Mouse (Mus musculus) layer of hippocampus, adult 9-10 months (tissue): Measurements from ENCODE around the gene Ttc17.
A peak's percentile ranks its signal among the peaks of the same experiment; 100 is the strongest.
"Not testable (repeated sequence)": the region's sequence is repeated elsewhere in the genome, so short reads cannot be mapped to it uniquely, and the experiment has no call there.

ENCODE experiments used
- DNase-seq: peaks from one replicate; pipeline ENCODE4 v3.0.0; 2022; ENCODE audit warnings: low spot score

The Ttc17 gene

GRCm38 (mm10) chr2:94406083-94406957 lies at the start of gene Ttc17:
TSS of gene Ttc17 (minus strand) at chr2:94406689.
- DNase-seq, result peak; percentile 17

DNA sequence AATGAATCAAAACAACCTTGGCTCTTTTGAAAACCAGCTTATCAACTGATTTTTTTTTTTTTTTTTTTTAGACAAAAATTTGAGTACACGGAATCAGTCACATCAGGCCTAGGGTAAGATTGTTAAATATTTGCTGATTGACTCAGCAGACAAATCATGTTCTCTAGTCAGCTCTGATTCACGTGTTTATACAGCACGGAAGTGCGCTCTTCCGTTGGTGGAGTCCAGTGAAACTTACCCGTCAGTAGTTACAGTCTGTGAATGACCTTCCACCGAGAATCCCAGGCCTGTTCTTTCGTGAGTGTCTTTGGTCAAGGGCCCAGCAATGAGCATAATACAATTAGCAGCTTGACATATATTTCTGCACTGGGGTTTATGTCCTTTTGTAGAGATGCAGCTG lies 43.2 kb upstream of the Ttc17 start:
- DNase-seq, result no peak

GRCm38 (mm10) chr2:94436952-94437351 lies 30.5 kb upstream of the Ttc17 start:
- no peak for DNase-seq

GRCm38 (mm10) chr2:94435481-94435880 lies 29.0 kb upstream of the Ttc17 start:
- DNase-seq, result no peak

GRCm38 (mm10) chr2:94434833-94435232 lies 28.3 kb upstream of the Ttc17 start:
- DNase-seq, result no peak

DNA sequence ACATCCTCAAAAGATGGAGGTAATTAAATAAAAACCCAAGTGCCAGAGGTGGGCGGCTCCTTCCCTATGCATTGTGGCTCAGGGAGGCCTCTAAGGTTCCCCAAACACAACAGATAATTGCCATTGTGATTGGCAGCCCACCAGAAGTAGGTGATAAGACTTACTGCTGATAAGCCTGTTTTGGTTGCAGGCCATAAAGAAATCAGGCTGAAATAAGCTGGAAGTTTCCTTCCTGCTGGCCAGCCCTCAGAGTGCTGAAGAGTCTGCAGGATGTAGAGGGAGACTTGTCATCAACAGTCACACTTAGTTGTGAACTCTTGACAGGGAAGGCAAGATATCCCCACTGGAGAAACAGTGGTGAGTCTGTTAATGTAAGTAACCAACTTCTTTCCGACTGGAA lies 25.7 kb upstream of the Ttc17 start:
- no peak for DNase-seq

DNA sequence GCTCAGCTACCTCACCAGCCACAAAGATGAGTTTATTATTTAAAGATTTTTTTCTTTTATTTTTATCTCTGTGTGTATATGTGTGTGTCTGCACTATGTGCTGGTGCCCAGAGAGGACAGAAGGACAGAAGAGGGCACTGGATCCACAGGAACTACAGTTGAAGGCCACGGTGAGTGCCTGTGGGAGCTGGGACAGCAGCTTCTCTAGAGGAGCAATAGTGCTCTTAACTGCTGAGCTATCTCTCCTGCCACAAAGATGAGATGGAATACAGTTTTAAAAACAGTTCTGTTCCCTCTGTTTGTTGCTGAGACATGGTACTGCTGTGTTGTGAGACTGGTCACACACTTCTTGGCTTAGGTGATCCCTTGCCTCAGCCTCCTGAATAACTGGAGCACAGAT lies 22.0 kb upstream of the Ttc17 start:
- no peak for DNase-seq

DNA sequence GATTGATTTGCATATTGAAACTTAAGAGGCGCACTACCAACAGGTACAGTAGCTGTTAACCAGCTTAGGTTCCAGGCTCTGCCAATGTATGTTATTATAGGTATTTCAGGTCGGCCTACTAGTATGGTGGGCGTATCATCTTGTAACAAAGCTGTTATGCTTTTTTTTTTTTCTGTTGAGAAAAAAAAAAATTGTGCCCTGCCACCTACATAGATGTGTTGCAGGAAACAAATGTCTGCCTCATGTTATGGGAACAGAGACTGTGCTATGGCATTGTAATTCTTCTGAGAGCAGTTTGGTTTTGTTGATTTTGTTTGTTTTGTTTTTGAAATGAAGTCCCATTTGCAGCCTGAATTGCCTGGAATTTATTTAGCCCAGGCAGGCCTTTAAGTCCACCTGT lies 952 bp upstream of the Ttc17 start:
- DNase-seq, result no peak

- no peak for DNase-seq
Observed at GRCm38 (mm10) chr2:94407021-94407420, 532 bp upstream of the Ttc17 start.

DNA sequence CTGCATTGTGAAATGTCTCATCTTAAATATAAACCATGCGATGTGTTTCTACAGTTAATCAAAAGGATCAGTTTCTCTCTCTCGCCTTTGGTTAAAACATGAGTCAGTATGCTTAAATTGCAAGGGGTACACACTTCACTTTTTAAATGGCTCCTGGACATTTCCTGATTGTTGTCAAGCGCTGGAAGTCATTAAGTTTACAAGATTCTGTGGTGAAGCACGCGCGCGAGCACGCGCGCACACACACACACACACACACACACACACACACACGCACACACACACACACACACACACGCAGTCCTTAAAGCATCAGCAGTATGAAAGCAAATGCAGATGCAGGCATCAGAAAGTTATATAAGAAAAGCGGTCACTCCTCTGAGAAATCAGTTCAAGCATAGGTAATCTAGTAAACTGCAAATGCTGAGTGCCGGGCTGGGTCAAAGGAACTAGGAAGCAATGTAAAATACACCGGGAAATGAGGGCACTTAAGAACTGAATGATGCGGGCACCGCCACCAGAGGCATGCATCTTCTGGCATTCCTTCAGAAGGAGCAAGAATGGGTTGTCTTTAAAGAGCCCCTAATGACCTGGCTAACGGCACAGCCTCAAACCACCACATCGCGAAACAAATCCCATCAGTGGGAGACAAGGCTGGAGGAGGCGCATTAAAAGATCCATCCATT lies 949 bp downstream of the Ttc17 start:
- no peak for DNase-seq

DNA sequence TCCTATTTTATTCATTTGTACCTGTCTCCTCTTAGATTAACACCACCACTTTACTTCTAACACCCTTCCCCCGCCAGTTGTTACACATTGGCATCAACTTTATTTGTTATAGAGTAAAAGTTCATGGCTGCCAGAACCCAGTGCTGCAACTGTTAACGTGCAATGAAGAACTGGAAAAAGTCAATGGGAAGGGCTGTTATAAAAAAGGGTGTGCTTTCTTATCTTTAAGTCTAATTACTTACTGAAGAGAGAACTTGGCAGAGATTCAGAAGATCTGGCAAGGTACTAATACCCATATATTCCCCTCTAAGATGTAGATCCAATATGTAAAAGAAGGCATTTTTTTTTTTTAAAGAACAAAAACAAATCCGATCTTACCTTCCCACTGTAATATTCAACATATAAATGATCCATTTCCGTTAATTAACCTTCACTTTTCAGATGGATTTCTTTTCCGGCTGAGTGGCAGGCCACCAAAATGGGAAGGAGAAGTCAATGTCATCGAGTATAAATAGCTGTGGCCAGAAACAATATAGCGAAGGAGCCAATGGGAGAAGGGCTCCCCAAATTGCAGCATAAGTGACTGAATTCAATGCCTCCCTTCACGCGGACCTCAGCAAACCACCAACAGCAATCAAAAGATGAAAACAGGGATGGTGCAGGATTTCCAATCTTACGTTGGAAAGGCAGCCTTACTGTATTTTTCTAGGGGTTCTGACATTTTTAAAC lies 1.8 kb downstream of the Ttc17 start:
- no peak for DNase-seq

DNA sequence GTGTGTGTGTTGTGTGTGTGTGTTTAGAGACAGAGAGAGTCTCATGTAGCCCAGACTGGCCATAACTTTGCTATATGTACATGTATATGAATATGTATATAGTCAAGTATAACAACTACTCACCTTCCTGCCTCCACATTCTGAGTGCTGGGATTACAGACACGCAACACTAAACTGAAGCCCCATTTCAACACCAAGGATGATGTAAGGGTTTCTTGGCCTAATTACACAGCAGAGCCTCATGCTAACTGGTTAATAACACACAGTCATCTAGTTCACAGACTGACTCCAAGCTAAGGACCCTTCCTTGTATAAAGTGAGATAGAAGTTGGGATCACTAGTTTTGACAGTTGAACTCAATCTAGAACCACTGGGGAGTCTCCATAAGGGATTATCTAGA lies 3.9 kb downstream of the Ttc17 start:
- no peak for DNase-seq

GRCm38 (mm10) chr2:94402096-94402495 lies 4.4 kb downstream of the Ttc17 start:
- no peak for DNase-seq

GRCm38 (mm10) chr2:94401006-94401405 lies 5.5 kb downstream of the Ttc17 start:
- DNase-seq, result no peak

DNA sequence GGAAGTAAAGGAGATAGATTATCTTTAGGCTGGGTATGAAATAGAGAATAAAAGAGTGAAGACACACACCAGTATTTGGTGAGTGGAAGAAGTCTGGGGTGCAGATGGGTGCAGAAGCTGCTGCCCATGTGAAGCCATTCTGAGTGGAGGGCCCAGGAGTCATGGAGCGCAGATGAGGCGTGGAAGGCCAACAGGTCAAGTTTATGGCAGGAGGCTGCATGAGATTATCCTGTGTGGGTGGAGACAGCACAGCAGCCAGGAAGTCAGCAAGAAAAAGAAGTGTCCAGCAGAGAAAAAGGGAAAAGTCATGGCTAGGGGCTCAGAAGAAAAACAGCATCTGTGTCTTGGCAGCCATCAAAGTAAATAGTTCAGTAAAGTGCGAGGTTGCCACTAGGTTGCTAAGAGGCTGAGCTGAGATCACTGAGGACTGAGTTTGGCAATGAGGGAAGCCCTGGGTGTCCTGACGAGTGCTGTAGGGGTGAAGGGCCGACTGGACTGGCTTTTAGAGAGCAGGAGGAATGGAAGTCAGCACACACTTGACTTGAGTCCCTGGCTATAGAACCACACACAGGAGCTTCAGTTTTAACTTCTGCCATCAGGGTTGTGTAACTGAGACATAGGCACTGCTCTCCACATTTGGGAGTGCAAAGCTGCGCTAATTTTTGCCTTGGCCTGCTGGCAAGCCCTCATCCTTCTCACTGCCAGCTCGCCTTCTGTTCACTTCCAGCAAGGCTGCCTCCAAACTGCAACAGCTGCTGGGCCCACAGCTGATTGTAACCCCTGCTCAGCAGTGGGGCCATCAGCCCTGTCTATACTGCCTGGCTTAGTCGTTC lies 8.1 kb downstream of the Ttc17 start:
- DNase-seq, result peak; percentile 40

- no peak for DNase-seq
Observed at GRCm38 (mm10) chr2:94397453-94397852, 9.0 kb downstream of the Ttc17 start.

DNA sequence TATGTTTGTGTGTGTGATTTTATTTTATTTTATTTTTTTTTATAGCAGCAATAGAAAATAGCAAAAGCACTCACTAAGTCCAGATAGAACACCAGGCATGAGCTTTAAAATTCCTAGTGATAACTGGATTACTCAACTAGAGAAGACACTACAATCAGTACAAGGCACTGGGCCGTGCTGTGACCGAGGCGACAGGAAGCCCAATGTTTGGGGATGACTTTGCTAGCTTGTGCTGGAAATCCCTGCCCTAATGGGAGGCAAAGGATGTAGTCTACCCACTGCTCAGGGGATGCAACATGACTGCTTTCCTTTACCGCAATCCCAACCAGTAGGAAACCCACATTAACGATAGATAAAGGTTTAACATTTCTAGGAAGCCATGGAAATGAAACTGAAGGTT lies 10.2 kb downstream of the Ttc17 start:
- DNase-seq, result no peak

DNA sequence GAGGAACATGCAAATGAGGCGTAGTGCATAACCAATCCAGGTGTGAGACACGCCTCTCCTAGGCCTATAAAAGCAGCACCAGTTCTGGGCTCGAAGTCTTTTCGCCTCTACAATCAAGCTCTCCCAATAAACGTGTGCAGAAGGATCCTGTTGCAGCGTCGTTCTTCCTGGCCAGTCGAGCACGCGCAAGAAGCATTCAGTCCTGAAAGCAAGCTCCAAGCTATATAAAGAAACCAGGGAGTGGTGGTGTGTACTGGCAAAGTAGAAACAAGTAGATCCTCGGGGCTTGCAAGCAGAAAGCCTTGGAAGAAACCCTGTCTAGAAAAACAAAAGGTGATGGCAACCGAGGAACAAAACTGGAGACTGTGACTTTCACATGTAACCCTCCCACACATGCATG lies 15.4 kb downstream of the Ttc17 start:
- not testable (repeated sequence) for DNase-seq

DNA sequence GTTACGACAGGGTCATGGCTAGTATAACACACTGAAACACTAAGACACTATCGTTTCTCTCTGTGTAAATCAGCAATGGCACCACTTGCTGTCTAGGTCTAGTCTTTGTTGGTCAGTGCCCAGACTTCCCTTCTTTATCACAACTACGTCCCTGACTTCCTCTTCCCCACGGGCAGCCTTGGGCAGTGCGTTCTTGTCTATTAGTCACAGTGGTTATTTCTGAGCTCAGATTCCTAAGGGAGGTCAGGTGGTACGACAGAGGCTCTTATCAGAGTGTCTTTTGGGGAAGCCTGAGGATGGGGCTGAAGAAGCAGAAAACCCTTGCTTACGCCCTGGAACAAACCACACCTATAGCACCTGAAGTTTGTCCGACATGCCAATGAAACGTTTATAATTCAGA lies 17.5 kb downstream of the Ttc17 start:
- no peak for DNase-seq

GRCm38 (mm10) chr2:94387846-94388245 lies 18.6 kb downstream of the Ttc17 start:
- no peak for DNase-seq

- DNase-seq, result peak; percentile 24
Observed at GRCm38 (mm10) chr2:94384483-94384882, 22.0 kb downstream of the Ttc17 start.
